Mouse (Mus musculus) olfactory bulb, adult 2 months (tissue): ENCODE data around the gene Snapc2. TPM values are rescaled to one million over a fixed set of nuclear protein-coding genes. Genes with fewer than 3 reads are reported as not detected.
A peak's percentile ranks its signal among the peaks of the same experiment; 100 is the strongest.

ENCODE experiments used
- H3K27ac ChIP-seq: fragments of 200-500 bp; 2 replicates; pipeline ENCODE4 v1.5.1; 2012; ENCODE audit warnings: low read depth, low read length; ENCODE audit not compliant: insufficient read depth
- H3K4me1 ChIP-seq: fragments of 200-500 bp; 2 replicates; pipeline ENCODE4 v1.6.1; 2012; ENCODE audit warnings: low read length; ENCODE audit not compliant: control insufficient read depth, insufficient read depth
- H3K4me3 ChIP-seq: fragments of 200-500 bp; 2 replicates; pipeline ENCODE4 v1.5.1; 2012; ENCODE audit warnings: mild to moderate bottlenecking, low read depth, low read length, moderate library complexity; ENCODE audit not compliant: insufficient read depth
- CTCF ChIP-seq: fragments of 200-500 bp; IDR thresholded peaks from 2 replicates; pipeline ENCODE4 v1.5.1; 2012; ENCODE audit warnings: low read depth, mild to moderate bottlenecking, low read length, moderate library complexity; ENCODE audit not compliant: insufficient read depth
- POLR2A ChIP-seq: fragments of 200-500 bp; IDR thresholded peaks from 2 replicates; pipeline ENCODE4 v1.6.1; 2012; ENCODE audit warnings: mild to moderate bottlenecking, low read depth, low read length, moderate library complexity; ENCODE audit not compliant: insufficient read depth
- WGBS: fragments of 180-500 bp; shearing (Covaris S2); methylation state at CpG from one replicate; pipeline ENCODE4 v1.1.7; 2018; 5-methylcytosine and 5-hydroxymethylcytosine counted together
- polyA plus RNA-seq: library from polyadenylated mRNA; stranded (reverse); fragments of >200 nt; gene quantifications from 2 replicates; pipeline ENCODE4 v1.2.4, GENCODE M21; 2012; ENCODE audit warnings: low replicate concordance; ENCODE audit not compliant: missing spikeins, insufficient read depth, insufficient read length

Gene Snapc2
- polyA plus RNA-seq, 1 experiment: not detected

GRCm38 (mm10) chr8:4259125-4259804, 6.4 kb downstream of the Snapc2 start, which contains the start of gene Ctxn1:
TSS of gene Ctxn1 (minus strand) at chr8:4259274.
- Histone ChIP-seq H3K4me1 (peaks cover 47% of the 10 kb centered on the region), H3K4me3 (peak within 1 kb of the TSS; percentile 95), H3K27ac (peak within 1 kb of the TSS; percentile 92)
- TF ChIP-seq CTCF: no peak
- peak; percentile 37; the same call in 1 of the 2 replicates for TF ChIP-seq POLR2A
- 4% methylated on average over 32 of the region's 33 CpGs for WGBS

- TF ChIP-seq CTCF (no peak), POLR2A (no peak)
- Histone ChIP-seq H3K4me1 (peaks cover 47% of the 10 kb centered on the region), H3K4me3 (no peak overlapping the region), H3K27ac (0 out of 2 replicates have a peak overlapping the region, but pooled peaks have one; percentile 62)
- WGBS: 84% methylated on average over 4 of the region's 4 CpGs
Measured at GRCm38 (mm10) chr8:4259805-4260170, 6.9 kb downstream of the Snapc2 start.

- TF ChIP-seq CTCF (no peak), POLR2A (no peak)
- Histone ChIP-seq H3K4me1 (peaks cover 37% of the 10 kb centered on the region), H3K27ac (peak overlapping the region; percentile 91), H3K4me3 (no peak overlapping the region)
- WGBS: 44% methylated on average over 8 of the region's 8 CpGs
Measured at GRCm38 (mm10) chr8:4263105-4263791, 10.4 kb downstream of the Snapc2 start.

GRCm38 (mm10) chr8:4265160-4265914, 12.5 kb downstream of the Snapc2 start:
- Histone ChIP-seq H3K4me1 (peaks cover 22% of the 10 kb centered on the region), H3K27ac (peak overlapping the region; percentile 49), H3K4me3 (no peak overlapping the region)
- TF ChIP-seq POLR2A (no peak), CTCF (no peak)
- 67% methylated on average over 15 of the region's 15 CpGs for whole genome bisulfite sequencing

- Histone ChIP-seq H3K27ac (no peak overlapping the region), H3K4me1 (peaks cover 22% of the 10 kb centered on the region), H3K4me3 (no peak overlapping the region)
- WGBS: 75% methylated on average over 15 of the region's 15 CpGs
- TF ChIP-seq CTCF (peak; percentile 37; the same call in 1 of the 2 replicates), POLR2A (no peak)
Measured at GRCm38 (mm10) chr8:4267627-4268026, 14.7 kb downstream of the Snapc2 start.

DNA sequence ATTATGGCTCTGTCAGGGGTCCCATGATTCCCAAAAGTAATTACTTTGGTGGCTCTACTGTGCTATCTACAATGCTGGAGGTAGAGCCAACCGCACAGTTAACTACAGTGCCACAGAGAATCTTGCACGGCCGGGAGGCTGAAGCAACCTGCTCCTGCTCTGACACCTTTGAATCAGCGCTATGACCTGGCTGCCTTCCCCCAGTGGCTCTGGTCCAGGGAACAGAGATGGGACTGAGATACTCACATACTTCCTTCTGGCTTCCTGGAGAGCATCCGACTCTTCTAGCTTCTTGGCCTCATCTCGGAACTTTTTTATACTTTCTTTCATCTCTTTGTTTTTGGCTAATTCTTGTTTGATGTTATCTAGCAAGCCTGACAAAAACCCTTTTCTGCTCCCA, 16.7 kb downstream of the Snapc2 start:
- no peak overlapping the region for H3K27ac ChIP-seq
- H3K4me3 ChIP-seq: no peak overlapping the region
- TF ChIP-seq CTCF (no peak), POLR2A (no peak)
- peaks cover 14% of the 10 kb centered on the region; the same call in 1 of the 2 replicates for H3K4me1 ChIP-seq
- 85% methylated on average over 6 of the region's 6 CpGs for WGBS

DNA sequence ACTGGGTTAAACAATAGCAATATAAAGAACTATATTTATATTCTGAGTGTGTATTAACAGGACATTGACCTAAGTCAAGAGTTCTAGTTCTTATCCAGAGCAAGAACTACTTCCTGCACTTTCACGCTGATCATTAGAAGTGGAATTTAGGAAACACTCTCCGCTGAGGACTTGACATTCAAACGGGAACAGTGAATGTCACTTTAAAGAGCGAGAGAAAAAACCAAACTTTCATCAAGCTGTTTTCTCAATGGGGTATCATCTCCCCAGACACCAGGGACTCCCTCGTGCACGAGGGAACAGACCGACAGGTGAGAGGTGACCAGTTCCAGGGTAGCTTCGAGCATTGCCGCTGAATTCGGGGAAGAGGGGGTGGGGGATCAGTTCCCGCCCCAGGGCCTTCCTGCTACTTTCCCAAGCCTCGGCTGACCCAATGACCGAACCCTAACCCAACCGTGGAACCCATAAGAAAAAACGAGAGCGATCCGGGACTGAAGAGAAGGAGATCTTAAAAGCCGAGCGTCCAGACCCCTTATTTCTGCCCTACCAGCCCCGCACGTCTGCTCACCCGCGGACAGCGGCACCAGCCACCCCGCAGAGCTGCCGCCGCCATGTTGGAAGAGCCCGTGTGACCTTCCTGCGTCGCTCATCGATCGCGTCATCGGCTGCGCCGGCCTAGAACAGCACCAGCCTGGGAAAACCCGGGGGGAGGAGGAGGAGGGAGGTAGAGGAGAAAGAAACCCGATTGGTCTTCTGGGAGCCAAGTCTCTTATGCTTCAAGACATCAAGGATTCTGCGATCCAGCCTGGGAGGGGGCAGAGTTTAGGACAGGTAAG, 22.6 kb downstream of the Snapc2 start, which contains the start of gene Timm44:
TSS of gene Timm44 (minus strand) at position 639 of the 836 bp plus-strand sequence.
- WGBS: under 1% methylated on average over 39 of the region's 39 CpGs
- TF ChIP-seq POLR2A (peak; percentile 49), CTCF (no peak)
- H3K4me3 ChIP-seq: peak within 1 kb of the TSS; percentile 79

GRCm38 (mm10) chr8:4276111-4276465, 23.2 kb downstream of the Snapc2 start:
- TF ChIP-seq CTCF: no peak
- no peak for TF ChIP-seq POLR2A
- 22% methylated on average over 9 of the region's 9 CpGs for whole genome bisulfite sequencing
- no peaks in the 10 kb centered on the region for H3K4me1 ChIP-seq
- peak overlapping the region; percentile 79 for H3K4me3 ChIP-seq
- H3K27ac ChIP-seq: peak overlapping the region; percentile 86

More for the DNA sequence above, 22.6 kb downstream of the Snapc2 start, which contains the start of gene Timm44:
- Histone ChIP-seq H3K27ac (peak within 1 kb of the TSS; percentile 86), H3K4me1 (no peaks in the 10 kb centered on the region)
